Mouse (Mus musculus) C2C12 (cell line): ENCODE data around the gene B3galt1. TPM values are rescaled to one million over a fixed set of nuclear protein-coding genes. Genes with fewer than 3 reads are reported as not detected.

ENCODE experiments used
- H3K27me3 ChIP-seq: one replicate; pipeline ENCODE4 v1.6.1; 2011; ENCODE audit not compliant: control insufficient read depth, insufficient read depth, insufficient read length
- H3K36me3 ChIP-seq: one replicate; pipeline ENCODE4 v1.6.1; 2011; ENCODE audit not compliant: control insufficient read depth, insufficient read depth
- H3K4me3 ChIP-seq: one replicate; pipeline ENCODE4 v1.5.1; 2011; ENCODE audit warnings: mild to moderate bottlenecking, control low read depth; ENCODE audit not compliant: poor library complexity, insufficient read depth, severe bottlenecking
- H3K79me2 ChIP-seq: one replicate; pipeline ENCODE4 v1.6.1; 2011; ENCODE audit not compliant: control insufficient read depth, insufficient read depth
- H3K79me3 ChIP-seq: one replicate; pipeline ENCODE4 v1.6.1; 2011; ENCODE audit warnings: low read depth, control low read depth
- H3ac ChIP-seq: one replicate; pipeline ENCODE3; 2011; ENCODE audit warnings: low read depth; ENCODE audit not compliant: control insufficient read depth, insufficient read length
- CEBPB ChIP-seq: IDR thresholded peaks from one replicate; pipeline ENCODE4 v1.6.1; 2011; ENCODE audit warnings: low read depth, mild to moderate bottlenecking, control low read depth, moderate library complexity
- CTCF ChIP-seq: IDR thresholded peaks from one replicate; pipeline ENCODE4 v1.5.1; 2011; ENCODE audit not compliant: control insufficient read depth, insufficient read depth, insufficient read length
- FOSL1 ChIP-seq: IDR thresholded peaks from one replicate; pipeline ENCODE4 v1.8.0; 2011; ENCODE audit warnings: mild to moderate bottlenecking, low read length; ENCODE audit not compliant: poor library complexity, insufficient read depth, severe bottlenecking
- MAX ChIP-seq: IDR thresholded peaks from one replicate; pipeline ENCODE4 v1.6.1; 2011; ENCODE audit warnings: mild to moderate bottlenecking, control low read depth
- MYOD1 ChIP-seq: IDR thresholded peaks from one replicate; pipeline ENCODE4 v1.6.1; 2011; ENCODE audit warnings: low read depth; ENCODE audit not compliant: control insufficient read depth, insufficient read length
- MYOG ChIP-seq: IDR thresholded peaks from one replicate; pipeline ENCODE4 v1.6.1; 2011; ENCODE audit not compliant: control insufficient read depth, insufficient read length; ENCODE audit errors: extremely low read depth
- USF1 ChIP-seq: IDR thresholded peaks from one replicate; pipeline ENCODE4 v1.6.1; 2011; ENCODE audit warnings: low read depth, mild to moderate bottlenecking, control low read depth, moderate library complexity
- polyA plus RNA-seq: library from polyadenylated mRNA; unstranded; fragments of >200 nt; fragmentation: generic; extraction: Trizol; gene quantifications from one replicate; pipeline ENCODE4 v1.2.1, GENCODE M21; 2012; ENCODE audit warnings: missing spikeins

B3galt1 gene
- polyA plus RNA-seq, 1 experiment, result 1.4 TPM

- H3K36me3 ChIP-seq, result no peaks in the 10 kb centered on the region
- no peaks in the 10 kb centered on the region for H3K79me2 ChIP-seq
- no peaks in the 10 kb centered on the region for H3K79me3 ChIP-seq
- H3K4me3 ChIP-seq, result no peak overlapping the region
- H3ac ChIP-seq, result no peak overlapping the region
- TF ChIP-seq FOSL1 (no peak), MYOD1 (no peak), CTCF (no peak), MYOG (no peak), USF1 (no peak), MAX (no peak), CEBPB (no peak)
- no peaks in the 10 kb centered on the region for H3K27me3 ChIP-seq
Observed at GRCm38 (mm10) chr2:68011336-68011735, 445.7 kb downstream of the B3galt1 start.

GRCm38 (mm10) chr2:68020251-68020680 lies 454.6 kb downstream of the B3galt1 start:
- Histone ChIP-seq H3K27me3 (no peaks in the 10 kb centered on the region), H3K4me3 (no peak overlapping the region), H3K79me2 (no peaks in the 10 kb centered on the region), H3K36me3 (no peaks in the 10 kb centered on the region), H3ac (no peak overlapping the region), H3K79me3 (no peaks in the 10 kb centered on the region)
- no peak for TF ChIP-seq CEBPB
- no peak for TF ChIP-seq CTCF
- no peak for TF ChIP-seq MAX
- no peak for TF ChIP-seq FOSL1
- TF ChIP-seq MYOG, result no peak
- TF ChIP-seq USF1, result no peak
- TF ChIP-seq MYOD1, result no peak

GRCm38 (mm10) chr2:68021541-68022152 lies 456.0 kb downstream of the B3galt1 start:
- Histone ChIP-seq H3K27me3 (no peaks in the 10 kb centered on the region), H3ac (no peak overlapping the region), H3K36me3 (no peaks in the 10 kb centered on the region), H3K79me3 (no peaks in the 10 kb centered on the region), H3K79me2 (no peaks in the 10 kb centered on the region), H3K4me3 (no peak overlapping the region)
- TF ChIP-seq CTCF (no peak), MAX (no peak), USF1 (no peak)

- Histone ChIP-seq H3K36me3 (no peaks in the 10 kb centered on the region), H3K79me3 (no peaks in the 10 kb centered on the region), H3K27me3 (no peaks in the 10 kb centered on the region), H3K4me3 (no peak overlapping the region), H3ac (no peak overlapping the region), H3K79me2 (no peaks in the 10 kb centered on the region)
- TF ChIP-seq MAX (no peak), FOSL1 (no peak), CEBPB (no peak), MYOG (no peak), USF1 (no peak), CTCF (no peak), MYOD1 (no peak)
Observed at GRCm38 (mm10) chr2:68028811-68029210, 463.1 kb downstream of the B3galt1 start.

- H3ac ChIP-seq, result no peak overlapping the region
- H3K79me3 ChIP-seq, result no peaks in the 10 kb centered on the region
- no peak for TF ChIP-seq CTCF
- TF ChIP-seq FOSL1, result no peak
- no peak for TF ChIP-seq MAX
- no peak for TF ChIP-seq USF1
- no peak for TF ChIP-seq CEBPB
- TF ChIP-seq MYOD1, result no peak
- TF ChIP-seq MYOG, result no peak
- H3K79me2 ChIP-seq, result no peaks in the 10 kb centered on the region
- H3K36me3 ChIP-seq, result no peaks in the 10 kb centered on the region
- no peaks in the 10 kb centered on the region for H3K27me3 ChIP-seq
- no peak overlapping the region for H3K4me3 ChIP-seq
Observed at GRCm38 (mm10) chr2:68034711-68035110, 469.0 kb downstream of the B3galt1 start.

- no peaks in the 10 kb centered on the region for H3K79me3 ChIP-seq
- no peak overlapping the region for H3ac ChIP-seq
- H3K79me2 ChIP-seq, result no peaks in the 10 kb centered on the region
- H3K36me3 ChIP-seq, result no peaks in the 10 kb centered on the region
- H3K4me3 ChIP-seq, result no peak overlapping the region
- TF ChIP-seq FOSL1, result no peak
- no peak for TF ChIP-seq CEBPB
- no peak for TF ChIP-seq CTCF
- no peak for TF ChIP-seq USF1
- no peak for TF ChIP-seq MYOD1
- TF ChIP-seq MYOG, result no peak
- TF ChIP-seq MAX, result no peak
- H3K27me3 ChIP-seq, result no peaks in the 10 kb centered on the region
Observed at GRCm38 (mm10) chr2:68040752-68041151, 475.1 kb downstream of the B3galt1 start.
